In the genomic region with DNA sequence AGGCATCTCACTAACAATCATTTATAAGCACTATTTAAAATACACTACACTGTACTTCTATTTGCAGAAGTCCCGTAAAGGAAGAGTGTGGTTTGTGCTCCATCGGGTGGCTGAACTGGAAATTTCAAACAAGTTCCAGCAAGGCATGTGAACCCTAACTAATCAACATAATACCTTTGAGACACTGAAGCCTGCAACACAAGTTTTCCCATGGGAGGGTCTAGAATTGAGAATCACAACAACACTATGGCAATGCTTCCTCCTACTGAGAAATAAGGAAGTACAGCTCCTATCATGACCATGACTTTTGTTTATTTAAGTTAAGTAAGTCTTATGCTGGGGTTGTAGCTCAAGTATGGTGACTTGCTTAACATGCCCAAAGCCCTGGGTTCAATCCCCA, we compare ENCODE assay signal across 13 mouse cellular contexts. TPM values are rescaled to one million over a fixed set of nuclear protein-coding genes. Genes with fewer than 3 reads are reported as not detected.
A peak's percentile ranks its signal among the peaks of the same experiment; 100 is the strongest.
DNase-seq lines count a peak whose midpoint lies in the region; ATAC-seq lines count a peak whose summit lies in the region.
"Had no signal": no experiment of that assay in that cellular context is flagged by ENCODE, and none has a peak within 500 bp of the region (broad histone marks: within the 10 kb centered on the region; RNA-seq: fewer than 3 reads in every experiment).

No protein-coding gene starts in this region.

- H3K4me1 ChIP-seq in kidney, embryonic 15.5 days: peaks cover 8% of the 10 kb centered on the region
- H3K4me1 ChIP-seq: limb, embryonic 15.5 days had no signal

- no peak overlapping the region for H3K4me2 ChIP-seq in kidney, embryonic 15.5 days
- H3K4me2 ChIP-seq: limb, embryonic 15.5 days had no signal

- no peaks in the 10 kb centered on the region for H3K36me3 ChIP-seq in kidney, embryonic 15.5 days
- H3K36me3 ChIP-seq: forebrain, embryonic 15.5 days; limb, embryonic 15.5 days had no signal

- DNase-seq in kidney, adult 18-20 months: peak; percentile 25
- peak; percentile 42 to 58 for DNase-seq in spleen, postnatal 36 days (ENCODE audit: low spot score in 2 of 2)
- no peak for DNase-seq in spleen, adult 18-20 months
- no peak for DNase-seq in cerebellum, adult 11-12 months
- DNase-seq in retina, postnatal 1 day: no peak
- DNase-seq: adrenal gland, postnatal 25 days; heart, postnatal 14 days; layer of hippocampus, postnatal 36 days had no signal

- H3K27ac ChIP-seq in kidney, embryonic 15.5 days: no peak overlapping the region
- H3K27ac ChIP-seq: forebrain, embryonic 15.5 days; limb, embryonic 15.5 days had no signal

- H3K4me3 ChIP-seq in kidney, embryonic 15.5 days (replicated peaks): no peak overlapping the region
- H3K4me3 ChIP-seq: limb, embryonic 15.5 days had no signal

- ATAC-seq in kidney, embryonic 15.5 days (replicated peaks; ENCODE audit: low FRiP score): no peak
- ATAC-seq in common myeloid progenitor, adult 5-6 weeks (replicated peaks; ENCODE audit: low read depth, poor library complexity, severe bottlenecking): peak; percentile 36
- ATAC-seq in neutrophil, adult 5-6 weeks (ENCODE audit: extremely low read depth, insufficient number of reproducible peaks, low FRiP score, poor library complexity, severe bottlenecking): peak; percentile 35
- ATAC-seq: forebrain, embryonic 15.5 days had no signal

- H3K9me3 ChIP-seq in kidney, embryonic 15.5 days (replicated peaks): no peaks in the 10 kb centered on the region
- H3K9me3 ChIP-seq: forebrain, embryonic 15.5 days; limb, embryonic 15.5 days had no signal

- 85% methylated on average over 2 of the region's 2 CpGs for WGBS in kidney, embryonic 15.5 days

- no peak overlapping the region for H3K9ac ChIP-seq in kidney, embryonic 15.5 days
- H3K9ac ChIP-seq: forebrain, embryonic 15.5 days; limb, embryonic 15.5 days had no signal

- H3K27me3 ChIP-seq in kidney, embryonic 15.5 days: no peaks in the 10 kb centered on the region
- H3K27me3 ChIP-seq: forebrain, embryonic 15.5 days; limb, embryonic 15.5 days had no signal

RNA-seq across cellular contexts. Expression of gene Xpr1, which starts 4.5 kb away (rescaled TPM):
- 10.5 and 13.3 TPM in 2 replicates for polyA plus RNA-seq in kidney, embryonic 15.5 days (2015; fragmentation: Nextera tagmentation; extraction: Ambion mirVana)
- total RNA-seq in common myeloid progenitor, adult 5-6 weeks (2017): 29.2 and 34.1 TPM in 2 replicates
- total RNA-seq in neutrophil, adult 5-6 weeks (2017): 87.3 and 97.9 TPM in 2 replicates

Comparison
In these comparisons a context has a peak if more than half of its experiments do, and no peak if none do; other contexts are left out.
1. DNase-seq: peak in kidney, adult 18-20 months (single experiment) and spleen, postnatal 36 days (2 of 2); none in spleen, adult 18-20 months (0 of 2), cerebellum, adult 11-12 months (single experiment) and retina, postnatal 1 day (single experiment).